Mouse (Mus musculus): ENCODE results near the gene Tsen2.

DNA sequence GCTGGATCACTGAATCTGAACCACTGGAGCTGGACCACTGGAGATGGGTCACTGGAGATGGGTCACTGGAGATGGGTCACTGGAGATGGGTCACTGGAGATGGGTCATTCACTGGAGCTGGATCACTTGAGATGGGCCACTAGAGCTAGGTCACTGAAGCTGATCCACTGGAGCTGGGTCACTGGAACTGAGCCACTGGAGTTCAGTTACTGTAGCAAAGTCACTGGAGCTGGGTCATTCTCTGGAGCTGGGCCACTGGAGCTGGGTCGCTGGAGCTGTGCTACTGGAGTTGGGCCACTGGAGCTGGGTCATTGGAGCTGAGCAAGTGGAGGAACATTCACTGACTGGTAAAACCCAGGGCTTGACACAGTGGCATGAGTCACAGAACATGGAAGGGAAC lies 38.0 kb upstream of the Tsen2 start:
- TF ChIP-seq CTCF (IDR thresholded peaks at IDR 0.05; ENCODE audit: control insufficient read depth, insufficient read depth, low read length) (no peak), POLR2A (IDR thresholded peaks at IDR 0.05; ENCODE audit: borderline replicate concordance, control insufficient read depth, low read depth, low read length) (no peak)

Data from bone marrow, adult 2 months (tissue).